ENCODE assay signal across 25 mouse cellular contexts in genomic region chr10:26820326-26820725, GRCm38 (mm10).
"Had no signal": no experiment of that assay in that cellular context is flagged by ENCODE, and none has a peak within 500 bp of the region (broad histone marks: within the 10 kb centered on the region; RNA-seq: fewer than 3 reads in every experiment).

No protein-coding gene starts in this region.

- H3K27me3 ChIP-seq: heart, embryonic 13.5 days; heart, embryonic 15.5 days; hindbrain, embryonic 13.5 days; hindbrain, embryonic 15.5 days; kidney, embryonic 15.5 days; limb, embryonic 13.5 days; limb, embryonic 15.5 days; liver, embryonic 12.5 days had no signal

- H3K9ac ChIP-seq: heart, embryonic 13.5 days; heart, embryonic 15.5 days; hindbrain, embryonic 13.5 days; hindbrain, embryonic 15.5 days; kidney, embryonic 15.5 days; limb, embryonic 13.5 days; limb, embryonic 15.5 days; liver, embryonic 12.5 days; liver, embryonic 14.5 days had no signal

- DNase-seq: gastrocnemius, adult 2 months; gastrocnemius, postnatal 10 days; gastrocnemius, postnatal 25 days; heart, adult 18-20 months; heart, postnatal 14 days; heart, postnatal 36 days; kidney, adult 11 months; kidney, adult 2 months; kidney, adult 9 months; kidney, postnatal 14 days; kidney, postnatal 36 days; left cerebral cortex, postnatal 4 days had no signal

- H3K4me1 ChIP-seq: heart, embryonic 10.5 days; limb, embryonic 13.5 days; limb, embryonic 15.5 days; liver, embryonic 12.5 days had no signal

- H3K9me3 ChIP-seq: heart, embryonic 10.5 days; heart, embryonic 13.5 days; heart, embryonic 15.5 days; hindbrain, embryonic 13.5 days; hindbrain, embryonic 15.5 days; kidney, embryonic 15.5 days; limb, embryonic 13.5 days; limb, embryonic 15.5 days; liver, embryonic 12.5 days had no signal

- H3K27ac ChIP-seq: gastrocnemius, adult 2 months; heart, embryonic 10.5 days; heart, embryonic 13.5 days; heart, embryonic 15.5 days; hindbrain, embryonic 13.5 days; hindbrain, embryonic 15.5 days; hindbrain, postnatal 0 days; kidney, embryonic 15.5 days; kidney, postnatal 0 days; layer of hippocampus, adult 2 months; limb, embryonic 13.5 days; limb, embryonic 15.5 days; liver, embryonic 12.5 days; liver, embryonic 14.5 days had no signal

- H3K4me2 ChIP-seq: heart, embryonic 13.5 days; heart, embryonic 15.5 days; hindbrain, embryonic 13.5 days; hindbrain, embryonic 15.5 days; kidney, embryonic 15.5 days; limb, embryonic 13.5 days; limb, embryonic 15.5 days; liver, embryonic 12.5 days had no signal

- H3K36me3 ChIP-seq: heart, embryonic 10.5 days; heart, embryonic 13.5 days; heart, embryonic 15.5 days; hindbrain, embryonic 13.5 days; hindbrain, embryonic 15.5 days; kidney, embryonic 15.5 days; limb, embryonic 13.5 days; limb, embryonic 15.5 days; liver, embryonic 12.5 days had no signal

- ATAC-seq: hindbrain, postnatal 0 days; liver, embryonic 12.5 days had no signal

- H3K4me3 ChIP-seq: gastrocnemius, adult 2 months; heart, embryonic 10.5 days; heart, embryonic 13.5 days; heart, embryonic 15.5 days; hindbrain, embryonic 13.5 days; hindbrain, embryonic 15.5 days; kidney, embryonic 15.5 days; layer of hippocampus, adult 2 months; limb, embryonic 13.5 days; limb, embryonic 15.5 days; liver, embryonic 12.5 days had no signal
